Mouse (Mus musculus) gastrocnemius, postnatal 36 days (tissue): ENCODE data around the gene Sdhc. TPM values are rescaled to one million over a fixed set of nuclear protein-coding genes. Genes with fewer than 3 reads are reported as not detected.
"Not testable (repeated sequence)": the region's sequence is repeated elsewhere in the genome, so short reads cannot be mapped to it uniquely, and the experiment has no call there.

Experiments used
- DNase-seq, 2 experiments: peaks; one replicate each; pipeline ENCODE4 v3.0.0; 2022
- intact Hi-C: fragments of 180-260 bp; cut with DNase I; formaldehyde crosslinking; loops from one replicate; pipeline ENCODE4 v1.15.1; 2025
- microRNA-seq, 2 experiments: library from miRNA; unstranded; fragments of <30 nt; microRNA quantifications; one replicate each; pipeline ENCODE4 v1.2.0; 2021
- total RNA-seq, 2 experiments: library from RNA; stranded (reverse); gene quantifications; 2 replicates each; pipeline ENCODE4 v1.2.3; 2021

Gene Sdhc
- total RNA-seq, 2 experiments from 2014 or later, result 691 to 738 TPM

DNA sequence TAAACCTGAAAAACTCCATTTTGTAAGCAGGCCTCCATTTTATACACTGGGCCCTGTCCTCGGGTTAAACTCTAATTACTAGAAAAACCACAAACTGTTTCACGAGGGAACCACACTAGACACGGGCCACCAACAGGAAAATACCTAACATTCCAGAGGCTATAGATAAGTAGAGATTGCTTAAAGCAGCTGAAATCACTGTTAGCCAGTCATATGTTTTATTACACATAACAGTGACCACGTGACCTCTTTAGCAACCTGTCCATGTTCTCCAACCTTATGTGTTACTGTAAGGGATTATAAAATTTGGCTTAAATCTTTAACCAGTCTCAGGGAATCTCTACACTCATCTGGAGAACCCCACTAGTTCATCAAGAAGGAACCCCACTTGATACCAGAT, 56.0 kb downstream of the Sdhc start:
- DNase-seq, result no peak
- intact Hi-C loops, result no loop called here

GRCm38 (mm10) chr1:171090761-171091160, 59.6 kb downstream of the Sdhc start:
- no peak for DNase-seq
- intact Hi-C loops, result no loop called here

GRCm38 (mm10) chr1:171089891-171090290, 60.5 kb downstream of the Sdhc start:
- intact Hi-C loops, result no loop called here
- no peak for DNase-seq

GRCm38 (mm10) chr1:171088237-171088869, 62.0 kb downstream of the Sdhc start:
- DNase-seq, intact Hi-C loops: not testable (repeated sequence)

DNA sequence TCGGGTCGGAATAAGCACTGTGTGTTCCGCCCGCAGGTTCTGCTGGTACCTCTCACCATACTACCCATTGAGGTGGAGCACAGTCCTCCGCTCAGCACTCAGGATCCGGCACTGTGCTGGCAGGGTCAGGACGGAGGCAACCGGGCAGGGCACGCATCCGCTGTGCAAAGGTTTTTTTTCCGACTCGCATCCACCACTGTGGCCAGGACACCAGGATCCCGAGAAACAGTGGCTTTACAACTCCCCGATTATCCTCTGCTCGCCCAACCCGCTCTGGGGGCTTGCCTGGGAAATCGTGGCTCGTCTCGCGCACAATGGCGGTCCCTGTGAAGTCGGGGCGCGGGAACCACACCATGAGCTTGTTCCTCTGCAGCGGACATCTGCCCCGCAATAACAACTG, 64.7 kb downstream of the Sdhc start:
- intact Hi-C loops, result no loop called here

GRCm38 (mm10) chr1:171081512-171082231, 68.7 kb downstream of the Sdhc start:
- DNase-seq, intact Hi-C loops: not testable (repeated sequence)

More for the DNA sequence above, 64.7 kb downstream of the Sdhc start:
- DNase-seq, result no peak

DNA sequence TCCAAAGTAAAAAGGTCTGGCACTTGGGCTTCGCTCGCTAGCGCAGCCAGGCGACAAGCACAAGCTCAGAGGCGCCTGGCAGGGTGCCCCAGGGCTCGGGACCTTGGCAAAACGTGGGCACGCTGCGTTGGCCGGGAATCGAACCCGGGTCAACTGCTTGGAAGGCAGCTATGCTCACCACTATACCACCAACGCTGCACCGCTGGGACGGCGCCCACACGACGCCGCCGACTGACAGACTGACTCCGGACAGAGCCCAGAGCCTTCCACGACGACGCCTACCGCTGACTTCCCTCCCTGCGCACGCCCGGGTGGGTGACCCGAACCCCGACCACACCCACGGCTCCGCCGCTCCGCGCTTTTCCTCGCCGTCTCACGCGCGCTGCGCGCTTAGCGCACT, 70.6 kb downstream of the Sdhc start:
- DNase-seq, intact Hi-C loops: not testable (repeated sequence)

GRCm38 (mm10) chr1:171079345-171079744, 71.1 kb downstream of the Sdhc start:
- intact Hi-C loops, DNase-seq: not testable (repeated sequence)

DNA sequence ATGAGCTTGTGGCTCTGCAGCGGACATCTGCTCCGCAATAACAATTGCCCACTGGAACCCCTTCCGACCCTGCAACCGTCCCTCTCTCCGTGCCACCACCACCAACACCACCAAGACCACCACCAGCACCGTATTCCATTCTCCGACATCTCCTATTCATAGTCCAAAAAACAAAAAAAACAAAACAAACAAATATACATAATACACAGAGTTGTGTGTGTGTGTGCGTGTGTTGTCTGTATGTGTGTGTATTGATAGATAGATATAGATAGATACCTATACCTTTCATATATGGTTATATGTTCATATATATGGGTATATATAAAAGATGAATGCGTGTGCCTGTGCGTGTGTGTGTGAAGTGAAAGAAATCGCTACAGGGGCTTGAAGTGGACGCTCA, 72.0 kb downstream of the Sdhc start:
- not testable (repeated sequence) for DNase-seq

DNA sequence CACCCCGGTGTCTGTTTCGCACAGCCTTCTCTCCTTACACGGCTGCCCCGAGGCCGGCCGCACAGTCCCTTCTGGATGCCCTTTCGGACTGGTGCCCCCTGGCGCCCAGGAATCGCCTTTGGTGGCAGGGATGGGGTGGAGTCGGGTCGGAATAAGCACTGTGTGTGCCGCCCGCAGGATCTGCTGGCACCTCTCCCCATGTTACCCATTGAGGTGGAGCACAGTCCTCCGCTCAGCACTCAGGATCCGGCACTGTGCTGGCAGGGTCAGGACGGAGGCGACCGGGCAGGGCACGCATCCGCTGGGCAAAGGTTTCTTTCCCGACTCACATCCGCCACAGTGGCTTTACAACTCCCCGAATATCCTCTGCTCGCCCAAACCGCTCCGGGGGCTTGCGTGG, 72.4 kb downstream of the Sdhc start:
- intact Hi-C loops, result not testable (repeated sequence)
- DNase-seq, result peak; percentile 27 to 59

More for the DNA sequence above, 72.0 kb downstream of the Sdhc start:
- intact Hi-C loops, result not testable (repeated sequence)

DNA sequence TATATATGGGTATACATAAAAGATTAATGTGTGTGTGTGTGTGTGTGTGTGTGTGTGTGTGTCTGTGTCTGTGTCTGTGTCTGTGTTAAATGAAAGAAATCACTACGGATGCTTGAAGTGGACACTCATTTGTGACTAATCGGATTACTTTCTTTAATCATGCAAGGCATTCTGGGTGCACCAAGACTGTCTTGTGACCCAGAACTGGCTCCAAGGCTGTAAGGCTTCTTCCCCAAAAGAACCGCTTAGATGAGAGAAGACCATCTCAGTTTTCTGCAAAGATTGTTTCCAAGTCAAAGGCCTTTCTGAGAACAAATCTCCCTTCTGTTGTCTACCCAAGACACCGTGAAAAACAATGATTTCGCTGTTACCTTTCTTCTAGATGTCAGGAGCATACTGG, 73.2 kb downstream of the Sdhc start:
- intact Hi-C loops, DNase-seq: not testable (repeated sequence)

Small RNA genes lying within 50 kb of the gene (microRNA-seq; reads per million reads assigned to microRNA genes)
- 0 reads per million in 2 experiments for gene Gm27844

Other genes starting within 250 kb of the Sdhc start
- gene Fcrlb, start 237.7 kb downstream of the Sdhc start, total RNA-seq, result not detected
- under 1 TPM in 1 of 2 experiments, not detected in 1; 0.20 TPM for gene Fcrla, start 223.0 kb downstream of the Sdhc start, total RNA-seq
- gene Fcgr2b, start 174.1 kb downstream of the Sdhc start, total RNA-seq, result 1 to 10 TPM; 2.2 to 2.4 TPM
- gene Fcgr4, start 131.7 kb downstream of the Sdhc start, total RNA-seq, result not detected
- 1 to 10 TPM; 2.6 to 4.6 TPM for gene Fcgr3, start 85.7 kb downstream of the Sdhc start, total RNA-seq
- gene Cfap126, start 36.7 kb downstream of the Sdhc start, total RNA-seq, result under 1 TPM; 0.54 to 0.91 TPM
- gene Mpz, start 108 bp upstream of the Sdhc start, total RNA-seq, result 100 to 1,000 TPM in 1 of 2 experiments, 10 to 100 TPM in 1; 33.1 to 105 TPM
- 10 to 100 TPM; 48.8 to 49.5 TPM for gene Pcp4l1, start 45.7 kb upstream of the Sdhc start, total RNA-seq
- not detected for gene Nr1i3, start 63.4 kb upstream of the Sdhc start, total RNA-seq
- 10 to 100 TPM; 52.0 to 54.8 TPM for gene Tomm40l, start 71.9 kb upstream of the Sdhc start, total RNA-seq
- 1 to 10 TPM in 1 of 2 experiments, not detected in 1; 1.7 TPM for gene Apoa2, start 74.5 kb upstream of the Sdhc start, total RNA-seq
- gene Fcer1g, start 83.8 kb upstream of the Sdhc start, total RNA-seq, result 1 to 10 TPM; 2.5 to 4.9 TPM
- gene Adamts4, start 99.8 kb upstream of the Sdhc start, total RNA-seq, result under 1 TPM; 0.28 to 0.54 TPM
- 100 to 1,000 TPM; 874 to 989 TPM for gene Ndufs2, start 100.8 kb upstream of the Sdhc start, total RNA-seq
- 10 to 100 TPM in 1 of 2 experiments, 1 to 10 TPM in 1; 9.6 to 10.5 TPM for gene B4galt3, start 119.7 kb upstream of the Sdhc start, total RNA-seq
- 1 to 10 TPM; 8.7 TPM for gene Ppox, start 130.6 kb upstream of the Sdhc start, total RNA-seq
- gene Usp21, start 137.4 kb upstream of the Sdhc start, total RNA-seq, result 10 to 100 TPM; 13.5 to 13.8 TPM
- gene Ufc1, start 144.4 kb upstream of the Sdhc start, total RNA-seq, result 10 to 100 TPM; 80.9 to 82.2 TPM
- gene Dedd, start 178.5 kb upstream of the Sdhc start, total RNA-seq, result 10 to 100 TPM; 26.6 to 31.1 TPM
- 10 to 100 TPM; 23.2 to 23.9 TPM for gene Nit1, start 195.0 kb upstream of the Sdhc start, total RNA-seq
- 10 to 100 TPM; 85.7 to 91.7 TPM for gene Pfdn2, start 195.1 kb upstream of the Sdhc start, total RNA-seq
- not detected for gene Klhdc9, start 210.2 kb upstream of the Sdhc start, total RNA-seq
- under 1 TPM in 1 of 2 experiments, not detected in 1; 0.07 TPM for gene Nectin4, start 219.5 kb upstream of the Sdhc start, total RNA-seq
- under 1 TPM; 0.94 to 0.99 TPM for gene Arhgap30, start 238.4 kb upstream of the Sdhc start, total RNA-seq